Mouse (Mus musculus): ENCODE measurements around the gene Gba2. TPM values are rescaled to one million over a fixed set of nuclear protein-coding genes. Genes with fewer than 3 reads are reported as not detected.
A peak's percentile ranks its signal among the peaks of the same experiment; 100 is the strongest.
"Not testable (repeated sequence)": the region's sequence is repeated elsewhere in the genome, so short reads cannot be mapped to it uniquely, and the experiment has no call there.

Gene Gba2
- total RNA-seq, 1 experiment from 2014 or later, result 9.7 TPM

GRCm38 (mm10) chr4:43560243-43560611 lies 18.4 kb downstream of the Gba2 start:
- peak; percentile 70 for ATAC-seq (replicated peaks; ENCODE audit: insufficient number of reproducible peaks, low FRiP score, low TSS enrichment, poor library complexity, severe bottlenecking)

GRCm38 (mm10) chr4:43559519-43560242 lies 19.0 kb downstream of the Gba2 start:
- ATAC-seq (replicated peaks; ENCODE audit: insufficient number of reproducible peaks, low FRiP score, low TSS enrichment, poor library complexity, severe bottlenecking), result peak; percentile 18

- ATAC-seq (replicated peaks; ENCODE audit: insufficient number of reproducible peaks, low FRiP score, low TSS enrichment, poor library complexity, severe bottlenecking), result no peak
Measured at GRCm38 (mm10) chr4:43558631-43559356, 19.9 kb downstream of the Gba2 start.

DNA sequence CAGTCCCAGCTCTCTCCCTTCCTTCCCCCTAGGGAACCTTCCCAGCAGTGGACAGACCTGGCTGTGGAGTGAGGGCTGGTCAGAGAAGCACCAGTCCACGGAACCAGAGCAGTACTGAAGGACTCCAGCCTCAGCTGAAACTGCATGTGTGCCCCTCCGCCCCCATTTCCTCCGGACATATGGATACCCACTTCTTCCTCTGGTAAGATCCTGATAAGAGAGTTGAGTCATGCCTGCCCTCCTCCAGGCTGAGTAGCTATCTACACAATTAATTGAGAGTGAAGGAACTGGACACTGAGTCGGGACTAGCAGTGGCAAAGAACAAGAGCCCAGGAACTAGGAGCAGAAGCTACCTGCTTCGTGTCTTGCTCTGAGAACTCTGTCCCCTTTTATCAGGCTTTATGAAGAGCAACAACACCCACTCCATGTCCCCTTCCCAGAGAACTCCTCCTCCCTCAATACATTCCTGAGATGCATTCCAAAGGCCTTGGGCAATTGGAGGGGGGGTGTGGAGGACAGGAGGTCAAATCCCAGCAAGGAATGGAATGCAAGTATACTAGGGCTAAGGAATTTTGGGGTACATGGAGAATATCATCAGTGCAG lies 20.5 kb downstream of the Gba2 start:
- no peak for ATAC-seq (replicated peaks; ENCODE audit: insufficient number of reproducible peaks, low FRiP score, low TSS enrichment, poor library complexity, severe bottlenecking)

GRCm38 (mm10) chr4:43555926-43556325 lies 22.7 kb downstream of the Gba2 start:
- ATAC-seq (replicated peaks; ENCODE audit: insufficient number of reproducible peaks, low FRiP score, low TSS enrichment, poor library complexity, severe bottlenecking), result peak; percentile 28; the same call in 1 of the 2 replicates

DNA sequence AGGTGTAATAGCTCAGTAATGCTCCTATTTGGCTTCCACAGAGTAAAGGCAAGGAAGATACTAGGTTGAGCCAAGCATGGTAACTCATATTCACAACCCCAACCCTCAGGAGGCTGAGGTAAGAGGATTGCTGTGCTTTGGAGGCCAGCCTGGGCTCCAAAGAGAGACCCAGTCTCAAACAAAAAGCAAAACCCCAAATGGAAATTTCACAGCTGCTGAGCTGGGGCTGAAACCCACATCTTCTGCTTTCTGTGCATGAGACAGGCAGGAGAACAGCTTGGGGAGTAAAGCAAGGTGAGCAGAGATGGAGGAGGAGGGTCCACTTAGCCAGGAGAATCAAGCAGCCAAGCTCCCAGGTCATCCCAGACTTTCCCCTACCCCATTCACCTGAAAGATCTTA lies 24.8 kb downstream of the Gba2 start:
- no peak for ATAC-seq (replicated peaks; ENCODE audit: insufficient number of reproducible peaks, low FRiP score, low TSS enrichment, poor library complexity, severe bottlenecking)

GRCm38 (mm10) chr4:43552437-43552836 lies 26.2 kb downstream of the Gba2 start:
- ATAC-seq (replicated peaks; ENCODE audit: insufficient number of reproducible peaks, low FRiP score, low TSS enrichment, poor library complexity, severe bottlenecking), result no peak

DNA sequence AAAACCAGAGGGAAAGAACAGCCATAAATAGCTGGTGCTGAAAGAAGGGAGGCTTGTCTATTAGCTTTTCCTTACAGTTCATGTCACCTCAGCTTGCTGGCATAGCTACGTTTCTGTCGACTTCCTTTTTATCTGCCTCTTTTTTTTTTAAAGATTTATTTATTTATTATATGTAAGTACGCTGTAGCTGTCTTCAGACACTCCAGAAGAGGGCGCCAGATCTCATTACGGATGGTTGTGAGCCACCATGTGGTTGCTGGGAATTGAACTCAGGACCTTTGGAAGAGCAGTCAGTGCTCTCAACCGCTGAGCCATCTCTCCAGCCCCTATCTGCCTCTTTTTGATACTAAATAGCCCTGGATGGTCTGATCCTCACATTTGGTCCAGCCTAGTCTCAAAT lies 26.8 kb downstream of the Gba2 start:
- ATAC-seq (replicated peaks; ENCODE audit: insufficient number of reproducible peaks, low FRiP score, low TSS enrichment, poor library complexity, severe bottlenecking), result not testable (repeated sequence)

- ATAC-seq (replicated peaks; ENCODE audit: insufficient number of reproducible peaks, low FRiP score, low TSS enrichment, poor library complexity, severe bottlenecking), result no peak
Measured at GRCm38 (mm10) chr4:43549055-43549454, 29.6 kb downstream of the Gba2 start.

- peak; percentile 57; the same call in 1 of the 2 replicates for ATAC-seq (replicated peaks; ENCODE audit: insufficient number of reproducible peaks, low FRiP score, low TSS enrichment, poor library complexity, severe bottlenecking)
Measured at GRCm38 (mm10) chr4:43547160-43547559, 31.5 kb downstream of the Gba2 start.

DNA sequence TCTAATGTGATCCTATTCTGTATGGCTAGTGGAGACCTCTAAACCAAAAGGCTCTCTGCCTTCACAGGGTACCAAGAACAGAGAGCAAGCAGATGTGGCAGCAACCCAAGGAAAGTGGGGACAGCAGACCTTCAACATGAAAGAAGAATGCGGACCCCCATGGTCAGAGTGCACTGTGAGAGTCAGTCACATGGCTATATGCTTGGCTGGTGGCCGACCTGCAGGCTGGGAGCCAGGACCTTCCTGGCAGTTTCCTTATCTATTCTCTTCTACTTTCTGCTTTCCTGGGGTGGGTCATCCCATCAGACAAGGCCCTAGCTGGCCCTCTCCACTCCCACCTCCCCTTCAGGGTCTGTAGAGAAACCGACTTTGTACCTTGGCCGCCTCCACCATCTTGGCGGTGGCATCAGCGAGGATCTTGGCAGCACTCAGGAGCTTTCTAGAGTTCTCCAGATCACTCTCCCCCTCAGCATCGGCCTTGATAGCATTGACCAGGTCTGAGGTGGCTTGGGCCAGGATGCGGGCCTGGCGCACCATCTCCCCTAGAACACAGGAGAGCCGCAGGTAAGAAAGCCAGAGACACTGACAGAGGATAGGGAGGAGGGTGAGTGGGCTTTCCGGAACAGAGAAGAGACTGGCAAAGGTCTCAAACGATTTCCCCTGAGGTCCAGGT lies 32.2 kb downstream of the Gba2 start:
- no peak for ATAC-seq (replicated peaks; ENCODE audit: insufficient number of reproducible peaks, low FRiP score, low TSS enrichment, poor library complexity, severe bottlenecking)

DNA sequence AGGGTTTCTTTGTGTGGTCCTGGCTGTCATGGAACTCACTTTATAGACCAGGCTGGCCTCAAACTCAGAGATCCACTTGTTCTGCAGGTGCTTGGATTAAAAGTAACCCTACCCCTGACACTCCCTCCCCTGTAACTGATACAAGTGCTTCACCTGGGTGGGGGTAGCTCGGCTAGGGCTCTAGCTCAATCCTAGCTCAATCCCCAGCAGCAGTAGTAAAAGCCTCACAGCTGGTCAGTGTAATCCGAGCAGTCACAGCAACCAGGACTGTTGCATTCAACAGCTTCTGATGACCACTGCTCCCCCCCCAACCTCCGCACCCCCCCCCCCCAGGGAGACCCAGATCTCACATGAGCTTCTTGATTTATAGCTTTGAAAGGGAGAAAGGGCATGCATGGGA lies 36.6 kb downstream of the Gba2 start:
- ATAC-seq (replicated peaks; ENCODE audit: insufficient number of reproducible peaks, low FRiP score, low TSS enrichment, poor library complexity, severe bottlenecking), result no peak

DNA sequence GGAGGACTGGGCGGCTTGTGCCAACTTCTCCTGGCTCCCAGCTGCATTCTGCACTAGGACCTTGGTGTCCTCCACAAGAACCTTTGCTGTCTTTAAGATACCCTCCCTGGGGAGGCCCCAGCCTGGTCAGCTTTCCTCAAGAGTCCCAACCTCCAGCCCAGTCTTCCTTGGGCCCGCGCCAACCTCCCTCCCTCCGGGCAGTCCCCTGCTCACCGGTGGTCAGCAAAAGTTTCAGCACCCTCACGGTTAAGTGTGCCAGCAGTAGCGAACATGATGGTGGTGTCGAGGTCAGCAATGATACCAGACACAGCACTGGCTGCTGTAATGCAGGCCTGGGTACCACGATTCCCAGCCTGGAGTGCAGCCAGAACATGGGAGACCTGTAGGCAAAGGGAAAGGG lies 42.6 kb downstream of the Gba2 start:
- ATAC-seq (replicated peaks; ENCODE audit: insufficient number of reproducible peaks, low FRiP score, low TSS enrichment, poor library complexity, severe bottlenecking), result no peak

GRCm38 (mm10) chr4:43535628-43536027 lies 43.0 kb downstream of the Gba2 start:
- no peak for ATAC-seq (replicated peaks; ENCODE audit: insufficient number of reproducible peaks, low FRiP score, low TSS enrichment, poor library complexity, severe bottlenecking)

- no peak for ATAC-seq (replicated peaks; ENCODE audit: insufficient number of reproducible peaks, low FRiP score, low TSS enrichment, poor library complexity, severe bottlenecking)
Measured at GRCm38 (mm10) chr4:43533270-43533669, 45.4 kb downstream of the Gba2 start.

GRCm38 (mm10) chr4:43530581-43530980 lies 48.1 kb downstream of the Gba2 start:
- ATAC-seq (replicated peaks; ENCODE audit: insufficient number of reproducible peaks, low FRiP score, low TSS enrichment, poor library complexity, severe bottlenecking), result peak; percentile 65

DNA sequence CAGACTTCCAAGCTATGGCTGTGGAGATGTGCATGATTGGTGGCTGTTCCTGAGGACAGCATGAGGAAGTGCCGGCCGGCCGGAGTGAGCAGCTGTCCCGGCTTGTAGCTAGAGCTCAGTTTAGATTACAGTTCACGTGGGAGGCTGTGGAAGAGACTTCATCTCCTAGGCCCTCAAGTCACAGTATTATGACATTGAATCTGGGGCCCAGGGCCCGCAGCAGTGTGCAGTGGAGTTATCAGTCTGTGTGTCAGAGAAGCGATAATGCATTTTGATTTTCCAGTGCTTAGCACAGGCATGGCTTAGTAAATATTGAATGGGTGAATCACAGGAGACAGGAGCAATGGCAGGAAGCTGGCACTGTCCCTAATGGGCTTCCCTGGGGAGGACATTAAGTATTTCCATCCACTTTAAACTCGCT lies 48.6 kb downstream of the Gba2 start:
- ATAC-seq (replicated peaks; ENCODE audit: insufficient number of reproducible peaks, low FRiP score, low TSS enrichment, poor library complexity, severe bottlenecking), result no peak; the same call in 1 of the 2 replicates

GRCm38 (mm10) chr4:43528487-43528886 lies 50.2 kb downstream of the Gba2 start:
- ATAC-seq (replicated peaks; ENCODE audit: insufficient number of reproducible peaks, low FRiP score, low TSS enrichment, poor library complexity, severe bottlenecking), result no peak

- ATAC-seq (replicated peaks; ENCODE audit: insufficient number of reproducible peaks, low FRiP score, low TSS enrichment, poor library complexity, severe bottlenecking), result no peak
Measured at GRCm38 (mm10) chr4:43527880-43528279, 50.8 kb downstream of the Gba2 start.
